Mouse (Mus musculus) stomach, adult 2 months (tissue): ENCODE results near the gene Cdh15. TPM values are rescaled to one million over a fixed set of nuclear protein-coding genes. Genes with fewer than 3 reads are reported as not detected.

Source experiments
- polyA plus RNA-seq: library from polyadenylated mRNA; depleted of rRNA; stranded (reverse); fragments of >200 nt; gene quantifications from 2 replicates; pipeline ENCODE4 v1.2.3, GENCODE M21; 2012; rRNA removed

The Cdh15 gene
- 0.13 and 0.23 TPM in 2 replicates for polyA plus RNA-seq

GRCm38 (mm10) chr8:122847829-122848561, at the start of gene Cdh15:
TSS of gene Cdh15 (plus strand) at chr8:122847966.

Other genes with a start within 250 kb of the Cdh15 start
- 3.8 and 5.1 TPM in 2 replicates for gene Galns, start 236.5 kb upstream of the Cdh15 start, polyA plus RNA-seq
- 70.7 and 75.9 TPM in 2 replicates for gene Trappc2l, start 236.3 kb upstream of the Cdh15 start, polyA plus RNA-seq
- gene Pabpn1l, start 225.2 kb upstream of the Cdh15 start, polyA plus RNA-seq: 0.14 TPM in 1 of 2 replicates, not detected in the other
- 5.2 and 6.4 TPM in 2 replicates for gene Cbfa2t3, start 148.9 kb upstream of the Cdh15 start, polyA plus RNA-seq
- 13.9 and 15.6 TPM in 2 replicates for gene Acsf3, start 72.5 kb upstream of the Cdh15 start, polyA plus RNA-seq
- gene Ankrd11, start 194.3 kb downstream of the Cdh15 start, polyA plus RNA-seq: 16.0 and 23.2 TPM in 2 replicates
- gene Spg7, start 215.0 kb downstream of the Cdh15 start, polyA plus RNA-seq: 72.5 and 126 TPM in 2 replicates